Mouse (Mus musculus) midbrain, postnatal 0 days (tissue): ENCODE results near the gene Cby3. TPM values are rescaled to one million over a fixed set of nuclear protein-coding genes. Genes with fewer than 3 reads are reported as not detected.

Experiments used
- ATAC-seq: fragments of 200-750 bp; cut with Nextera tagmentation; 2 replicates; pipeline ENCODE4 v1.8.0; 2017; ENCODE audit warnings: moderate number of reproducible peaks, mild to moderate bottlenecking, moderate TSS enrichment, moderate library complexity; ENCODE audit not compliant: low FRiP score
- DNase-seq: peaks from one replicate; pipeline ENCODE4 v3.0.0-alpha.2; 2015; ENCODE audit warnings: low spot score
- H3K27ac ChIP-seq: fragments of 300-500 bp; sonication (generic); 2 replicates; pipeline ENCODE4 v1.5.1; 2014; ENCODE audit warnings: low read depth, mild to moderate bottlenecking, low read length, mixed read lengths
- H3K27me3 ChIP-seq: fragments of 300-500 bp; sonication (generic); 2 replicates; pipeline ENCODE4 v1.6.1; 2014; ENCODE audit warnings: low read length, control low read depth, mixed read lengths; ENCODE audit not compliant: insufficient read depth
- H3K36me3 ChIP-seq: fragments of 300-500 bp; sonication (generic); 2 replicates; pipeline ENCODE4 v1.6.1; 2014; ENCODE audit warnings: low read length, control low read depth, mixed read lengths; ENCODE audit not compliant: insufficient read depth
- H3K4me1 ChIP-seq: fragments of 300-500 bp; sonication (generic); 2 replicates; pipeline ENCODE4 v1.6.1; 2014; ENCODE audit warnings: mild to moderate bottlenecking, control low read depth, antibody characterized with exemption, low read length, mixed read lengths; ENCODE audit not compliant: insufficient read depth
- H3K4me2 ChIP-seq: fragments of 300-500 bp; sonication (generic); 2 replicates; pipeline ENCODE4 v1.6.1; 2014; ENCODE audit warnings: low read depth, mild to moderate bottlenecking, low read length, mixed read lengths; ENCODE audit not compliant: poor library complexity, severe bottlenecking
- H3K4me3 ChIP-seq: fragments of 300-500 bp; sonication (generic); 2 replicates; pipeline ENCODE4 v1.5.1; 2014; ENCODE audit warnings: low read depth, mild to moderate bottlenecking, low read length, moderate library complexity
- H3K9ac ChIP-seq: fragments of 300-500 bp; sonication (generic); replicated peaks from 2 replicates; pipeline ENCODE4 v1.6.1; 2014; ENCODE audit warnings: mild to moderate bottlenecking, low read length, moderate library complexity, mixed read lengths; ENCODE audit not compliant: poor library complexity, severe bottlenecking
- H3K9me3 ChIP-seq: fragments of 300-500 bp; sonication (generic); 2 replicates; pipeline ENCODE4 v1.6.1; 2016; ENCODE audit warnings: low read length, control low read depth
- CTCF ChIP-seq: IDR thresholded peaks from 2 replicates; pipeline ENCODE4 v1.5.1; 2016; ENCODE audit warnings: antibody characterized with exemption, mild to moderate bottlenecking
- WGBS: fragments of 180-500 bp; shearing (Covaris S2); extraction: QIAGEN DNeasy Blood & Tissue Kit; methylation state at CpG from one replicate; pipeline ENCODE4 v1.1.7; 2014; 5-methylcytosine and 5-hydroxymethylcytosine counted together
- polyA plus RNA-seq: library from polyadenylated mRNA; unstranded; fragments of >200 nt; fragmentation: Nextera tagmentation; extraction: Ambion mirVana; gene quantifications from 2 replicates; pipeline ENCODE4 v1.2.1, GENCODE M21; 2015
- total RNA-seq: library from RNA; depleted of rRNA; stranded (reverse); fragments of >200 nt; gene quantifications from 2 replicates; pipeline ENCODE4 v1.2.3, GENCODE M21; 2014

Cby3 gene
- total and polyA plus RNA-seq, 2 experiments from 2014 or later: 0.71 to 1.8 TPM

DNA sequence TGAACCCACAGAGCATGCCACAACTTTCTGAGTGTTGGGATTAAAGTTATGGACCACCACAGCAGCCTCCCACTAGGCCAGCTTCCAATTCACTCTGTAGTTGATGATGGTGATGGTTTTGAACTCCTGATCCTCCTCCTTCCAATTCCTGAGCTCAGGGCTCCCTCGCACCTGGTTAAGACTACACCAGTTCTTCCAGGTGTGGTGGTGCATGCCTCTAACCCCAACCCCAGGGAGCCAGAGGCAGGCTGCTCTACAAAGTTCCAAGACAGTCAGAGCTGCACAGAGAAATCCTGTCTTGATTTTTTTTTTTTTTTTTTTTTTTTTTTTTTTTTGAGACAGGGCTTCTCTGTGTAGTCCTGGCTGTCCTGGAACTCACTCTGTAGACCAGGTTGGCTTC, 19.4 kb downstream of the Cby3 start:
- DNase-seq (no peak), ATAC-seq (no peak)
- peaks cover 7% of the 10 kb centered on the region; the same call in 1 of the 2 replicates for H3K4me1 ChIP-seq
- 92% methylated on average over 1 of the region's 1 CpGs for WGBS
- H3K9me3 ChIP-seq: no peaks in the 10 kb centered on the region
- no peaks in the 10 kb centered on the region for H3K36me3 ChIP-seq
- H3K4me2 ChIP-seq: no peak overlapping the region
- no peaks in the 10 kb centered on the region for H3K27me3 ChIP-seq
- TF ChIP-seq CTCF: no peak
- H3K4me3 ChIP-seq: no peak overlapping the region
- H3K27ac ChIP-seq: no peak overlapping the region
- no peak overlapping the region for H3K9ac ChIP-seq

DNA sequence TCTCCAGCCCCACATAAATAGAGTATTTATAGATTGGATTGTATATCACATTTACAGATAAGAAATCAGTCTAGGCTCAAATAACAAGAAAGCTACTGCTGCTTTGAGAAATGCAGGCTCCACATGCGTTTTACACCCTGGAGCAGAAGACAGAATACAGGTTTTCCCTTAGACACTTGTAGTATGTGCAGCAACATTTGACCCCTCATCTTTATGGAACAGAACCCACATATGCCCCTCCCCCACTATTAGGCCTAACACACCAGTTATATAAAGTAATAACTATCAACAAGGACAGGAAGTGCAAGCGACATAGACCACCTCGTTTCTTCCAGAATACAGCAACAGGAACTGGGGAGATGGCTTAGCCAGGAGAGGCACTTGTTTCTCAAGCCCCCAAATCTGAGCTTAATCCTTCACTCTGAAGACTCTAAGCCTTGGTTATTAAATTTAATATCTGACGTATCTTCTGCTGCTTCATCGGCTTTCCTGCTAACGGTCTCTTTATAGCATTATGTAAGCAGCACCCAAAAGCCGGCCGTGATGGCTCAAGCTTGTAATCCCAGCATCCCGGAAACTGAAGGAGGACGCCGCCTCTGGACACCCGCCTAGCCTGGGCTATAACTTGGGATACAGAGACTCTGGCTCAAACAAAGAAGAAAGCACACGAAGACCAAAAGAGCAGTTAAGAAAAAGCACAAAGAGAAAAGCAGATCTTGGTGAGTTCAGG, 20.2 kb downstream of the Cby3 start:
- TF ChIP-seq CTCF: no peak
- no peaks in the 10 kb centered on the region; the same call in 1 of the 2 replicates for H3K36me3 ChIP-seq
- ATAC-seq (no peak), DNase-seq (no peak)
- H3K9me3 ChIP-seq: no peaks in the 10 kb centered on the region
- H3K4me2 ChIP-seq: no peak overlapping the region
- H3K4me3 ChIP-seq: no peak overlapping the region
- no peak overlapping the region for H3K27ac ChIP-seq
- H3K27me3 ChIP-seq: no peaks in the 10 kb centered on the region
- peaks cover 7% of the 10 kb centered on the region; the same call in 1 of the 2 replicates for H3K4me1 ChIP-seq
- H3K9ac ChIP-seq: no peak overlapping the region
- WGBS: 67% methylated on average over 13 of the region's 13 CpGs

DNA sequence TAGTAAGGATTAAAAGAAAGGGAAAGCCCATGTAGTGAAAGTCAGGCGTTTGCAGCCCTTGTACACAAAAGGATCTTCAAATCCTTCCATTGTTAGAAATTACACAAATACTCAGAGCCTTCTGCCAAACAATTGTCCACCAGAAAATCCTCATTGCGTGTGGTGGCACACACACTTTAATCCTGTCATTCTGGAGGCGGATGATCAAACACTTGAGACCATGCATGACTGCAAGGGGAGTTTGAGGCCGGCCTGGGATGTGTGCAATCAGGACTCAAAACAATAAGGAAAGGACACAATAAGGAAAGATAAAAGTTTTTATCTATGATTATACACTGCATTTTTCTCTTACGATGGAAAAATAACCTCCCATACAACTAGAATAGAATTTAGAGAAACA, 21.2 kb downstream of the Cby3 start:
- ATAC-seq (no peak), DNase-seq (no peak)
- Histone ChIP-seq H3K27me3 (no peaks in the 10 kb centered on the region), H3K27ac (no peak overlapping the region), H3K4me3 (no peak overlapping the region), H3K4me2 (no peak overlapping the region), H3K4me1 (peaks cover 9% of the 10 kb centered on the region; the same call in 1 of the 2 replicates), H3K9me3 (no peaks in the 10 kb centered on the region), H3K36me3 (peaks cover 4% of the 10 kb centered on the region; the same call in 1 of the 2 replicates), H3K9ac (no peak overlapping the region)
- no peak for TF ChIP-seq CTCF
- 22% methylated on average over 5 of the region's 5 CpGs for WGBS

DNA sequence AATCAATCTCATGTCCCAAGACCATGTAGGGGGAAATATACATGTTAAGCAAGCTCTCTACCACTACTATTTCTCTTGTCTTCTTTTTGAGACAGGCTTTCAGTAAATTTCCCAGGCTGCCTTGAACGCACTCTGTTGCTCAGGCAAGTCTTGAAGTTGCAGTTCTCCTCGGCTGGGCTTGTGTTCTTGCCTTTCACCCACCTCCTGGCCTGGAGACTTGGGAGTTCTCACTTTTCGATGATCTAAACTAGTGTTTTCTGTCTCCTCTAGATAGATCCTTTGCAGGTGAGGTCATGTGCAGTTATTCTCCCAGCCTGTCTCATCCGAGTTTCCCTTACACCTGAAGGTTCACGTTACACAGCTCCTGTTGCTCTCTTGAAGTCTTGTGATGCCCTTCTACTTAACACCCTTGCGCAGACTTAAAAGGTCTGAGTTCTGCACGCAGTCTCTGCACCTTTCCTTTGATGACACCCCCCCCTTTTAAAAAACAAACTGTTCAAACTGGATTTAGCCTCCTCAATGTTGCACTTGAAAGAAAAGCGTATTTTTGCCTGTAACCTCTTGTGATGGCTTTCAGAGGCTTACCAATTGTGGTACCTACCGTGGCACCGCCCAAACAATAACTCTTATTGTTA, 22.0 kb downstream of the Cby3 start:
- Histone ChIP-seq H3K27ac (peak overlapping the region; percentile 99), H3K27me3 (no peaks in the 10 kb centered on the region), H3K4me3 (peak overlapping the region; percentile 96), H3K4me2 (peak overlapping the region; percentile 98), H3K36me3 (peaks cover 4% of the 10 kb centered on the region; the same call in 1 of the 2 replicates), H3K4me1 (peaks cover 9% of the 10 kb centered on the region; the same call in 1 of the 2 replicates), H3K9me3 (no peaks in the 10 kb centered on the region), H3K9ac (peak overlapping the region; percentile 90)
- WGBS: 18% methylated on average over 10 of the region's 10 CpGs
- no peak for ATAC-seq
- TF ChIP-seq CTCF: no peak
- DNase-seq: no peak

GRCm38 (mm10) chr11:50376911-50377891, 22.9 kb downstream of the Cby3 start, which contains the start of gene Hnrnph1:
TSS of gene Hnrnph1 (plus strand) at chr11:50376990.
- ATAC-seq (peak; percentile 94), DNase-seq (peak; percentile 99)
- Histone ChIP-seq H3K9ac (peak within 1 kb of the TSS; percentile 100), H3K9me3 (no peaks in the 10 kb centered on the region), H3K4me2 (peak within 1 kb of the TSS; percentile 98), H3K27me3 (no peaks in the 10 kb centered on the region), H3K4me3 (peak within 1 kb of the TSS; percentile 96), H3K36me3 (peaks cover 4% of the 10 kb centered on the region; the same call in 1 of the 2 replicates), H3K4me1 (peaks cover 9% of the 10 kb centered on the region; the same call in 1 of the 2 replicates), H3K27ac (peak within 1 kb of the TSS; percentile 100)
- WGBS: under 1% methylated on average over 76 of the region's 76 CpGs
- TF ChIP-seq CTCF: no peak
